Mouse (Mus musculus): ENCODE data around the gene Nrd1.

DNA sequence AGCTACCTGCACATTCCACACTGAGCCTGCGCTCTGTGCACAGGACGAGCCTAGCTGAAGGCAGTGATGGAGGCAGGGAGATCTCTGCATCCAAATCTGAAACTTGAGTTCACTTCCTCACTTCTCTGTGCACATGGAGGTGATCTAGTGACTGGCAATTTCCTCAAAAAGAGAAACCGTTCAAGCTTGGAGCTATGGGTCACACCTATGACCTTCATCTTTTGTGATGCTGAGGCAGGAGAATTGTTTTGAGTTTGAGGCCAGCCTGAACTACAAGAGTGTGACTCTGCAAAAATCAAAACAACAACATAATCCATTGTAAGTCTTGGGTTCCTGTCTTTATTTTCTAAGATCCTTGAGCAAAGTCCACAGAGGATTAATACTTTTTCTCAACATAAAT is 72.8 kb downstream of the Nrd1 start:
- no peak for TF ChIP-seq POLR2A (IDR thresholded peaks at IDR 0.05; ENCODE audit: control insufficient read depth, extremely low read depth, insufficient read depth, low read length, poor library complexity)
- no peak for TF ChIP-seq CTCF (IDR thresholded peaks at IDR 0.05; ENCODE audit: borderline replicate concordance, control insufficient read depth, extremely low read depth, insufficient read depth, low read length, poor library complexity)

All from thymus, adult 2 months (tissue).